Mouse (Mus musculus): ENCODE results near the gene Abr.

Gene Abr

GRCm38 (mm10) chr11:76415001-76415400 lies 207.1 kb downstream of the Abr start:
- ChIA-PET CTCF (interaction anchor here in 3 of 4 experiments (0.9 to 1.6 kb wide), 6 partner anchors 14 to 162 kb away, joined by 3 read pairs; partner anchors contain the start of gene Nxn (in 1 of the 3)), POLR2A (interaction anchor here in 3 of 4 experiments (0.7 to 2.4 kb wide), 9 partner anchors 9 to 172 kb away, joined by 3 to 6 read pairs (median 3); partner anchors contain the start of gene Timm22 (in 1 of the 3))

- POLR2A ChIA-PET, result interaction anchor here (0.6 to 2.4 kb wide), 14 partner anchors 12 to 405 kb away, joined by 3 to 6 read pairs (median 3); partner anchors contain the start of genes Dbil5 (in 1 of the 4) and Gemin4 (in 1 of the 4)
- CTCF ChIA-PET, result interaction anchor here (0.6 to 3.5 kb wide), 14 partner anchors 9 to 1853 kb away, joined by 3 to 11 read pairs (median 4); partner anchors contain the start of gene Nxn (in 1 of the 4)
Observed at GRCm38 (mm10) chr11:76413202-76413601, 208.9 kb downstream of the Abr start.

- CTCF ChIA-PET, result interaction anchor here (0.6 to 3.5 kb wide), 56 partner anchors 8 to 444 kb away, joined by 3 to 21 read pairs (median 3); partner anchors contain the start of genes Fam57a (in 2 of the 4), Vps53 (in 2 of the 4), Dbil5 (in 1 of the 4) and Gemin4 (in 1 of the 4)
- POLR2A ChIA-PET, result interaction anchor here in 3 of 4 experiments (0.5 to 2.1 kb wide), 16 partner anchors 9 to 168 kb away, joined by 3 to 6 read pairs (median 3); partner anchors contain the start of genes Glod4 (in 1 of the 3), Mrm3 (in 1 of the 3) and Nxn (in 1 of the 3)
Observed at GRCm38 (mm10) chr11:76410826-76411225, 211.3 kb downstream of the Abr start.

- ChIA-PET POLR2A (interaction anchor here (0.5 to 3.4 kb wide), 61 partner anchors 8 to 630 kb away, joined by 3 to 19 read pairs (median 3); partner anchors contain the start of genes Gemin4 (in 3 of the 4), Dbil5 (in 2 of the 4), Fam57a (in 1 of the 4) and Glod4 (in 1 of the 4)), CTCF (interaction anchor here (0.5 to 2.1 kb wide), 74 partner anchors 8 to 1501 kb away, joined by 3 to 42 read pairs (median 4); partner anchors contain the start of genes Nxn (in 2 of the 4), Dbil5 (in 1 of the 4), Fam57a (in 1 of the 4) and Gemin4 (in 1 of the 4))
Observed at GRCm38 (mm10) chr11:76406702-76407583, 215.2 kb downstream of the Abr start, which contains the start of gene Timm22. Timm22 (plus strand) TSS chr11:76406952.

- POLR2A ChIA-PET, result interaction anchor here in 3 of 4 experiments (0.7 to 3.4 kb wide), 14 partner anchors 9 to 227 kb away, joined by 3 to 19 read pairs (median 5); partner anchors contain the start of genes Fam57a (in 1 of the 3) and Vps53 (in 1 of the 3)
- CTCF ChIA-PET, result interaction anchor here (0.5 to 2.1 kb wide), 33 partner anchors 7 to 692 kb away, joined by 3 to 42 read pairs (median 5); partner anchors contain the start of genes Dbil5 (in 1 of the 4), Gemin4 (in 1 of the 4) and Nxn (in 1 of the 4)
Observed at GRCm38 (mm10) chr11:76405626-76406264, 216.4 kb downstream of the Abr start.

- POLR2A ChIA-PET, result no interaction called here
- CTCF ChIA-PET, result interaction anchor here in 1 of 4 experiments (2.1 kb wide), 1 partner anchor 132 kb away, joined by 15 read pairs; no protein-coding TSS in a partner anchor
Observed at GRCm38 (mm10) chr11:76405113-76405512, 217.0 kb downstream of the Abr start.

GRCm38 (mm10) chr11:76401398-76401797 lies 220.7 kb downstream of the Abr start:
- CTCF ChIA-PET, result interaction anchor here in 2 of 4 experiments (0.5 to 0.7 kb wide), 3 partner anchors 81 to 361 kb away, joined by 4 to 11 read pairs (median 7); no protein-coding TSS in a partner anchor
- POLR2A ChIA-PET, result no interaction called here

GRCm38 (mm10) chr11:76399587-76400330 lies 222.4 kb downstream of the Abr start:
- POLR2A ChIA-PET, result interaction anchor here (0.6 to 2.3 kb wide), 29 partner anchors 8 to 227 kb away, joined by 3 to 15 read pairs (median 4); partner anchors contain the start of genes Dbil5 (in 1 of the 4), Gemin4 (in 1 of the 4), Glod4 (in 1 of the 4) and Mrm3 (in 1 of the 4)

GRCm38 (mm10) chr11:76398798-76399586 lies 223.1 kb downstream of the Abr start, which contains the start of gene Nxn:
Nxn (minus strand) TSS chr11:76399140.
- POLR2A ChIA-PET, result interaction anchor here (0.6 to 2.3 kb wide), 36 partner anchors 8 to 226 kb away, joined by 3 to 15 read pairs (median 4); partner anchors contain the start of genes Dbil5 (in 1 of the 4), Gemin4 (in 1 of the 4), Glod4 (in 1 of the 4) and Mrm3 (in 1 of the 4)

More at GRCm38 (mm10) chr11:76399587-76400330, 222.4 kb downstream of the Abr start:
- CTCF ChIA-PET, result interaction anchor here (0.6 to 2.9 kb wide), 24 partner anchors 7 to 246 kb away, joined by 3 to 18 read pairs (median 4); partner anchors contain the start of gene Timm22 (in 1 of the 4)

GRCm38 (mm10) chr11:76398312-76398797 lies 223.8 kb downstream of the Abr start:
- CTCF ChIA-PET, result interaction anchor here (0.6 to 2.9 kb wide), 32 partner anchors 8 to 341 kb away, joined by 3 to 18 read pairs (median 3); partner anchors contain the start of gene Timm22 (in 2 of the 4)
- POLR2A ChIA-PET, result interaction anchor here in 3 of 4 experiments (0.6 to 2.3 kb wide), 31 partner anchors 8 to 1991 kb away, joined by 3 to 10 read pairs (median 4); partner anchors contain the start of genes Dbil5 (in 1 of the 3), Gemin4 (in 1 of the 3) and Timm22 (in 1 of the 3)

More at GRCm38 (mm10) chr11:76398798-76399586, 223.1 kb downstream of the Abr start, which contains the start of gene Nxn:
- CTCF ChIA-PET, result interaction anchor here (0.6 to 2.9 kb wide), 37 partner anchors 8 to 340 kb away, joined by 3 to 18 read pairs (median 4); partner anchors contain the start of gene Timm22 (in 2 of the 4)

- POLR2A ChIA-PET, result interaction anchor here in 3 of 4 experiments (0.6 to 2.3 kb wide), 15 partner anchors 8 to 1991 kb away, joined by 3 to 10 read pairs (median 5); partner anchors contain the start of gene Timm22 (in 1 of the 3)
- CTCF ChIA-PET, result interaction anchor here in 3 of 4 experiments (1.2 to 2.9 kb wide), 11 partner anchors 9 to 151 kb away, joined by 3 to 18 read pairs (median 6); partner anchors contain the start of gene Timm22 (in 2 of the 3)
Observed at GRCm38 (mm10) chr11:76397650-76398311, 224.3 kb downstream of the Abr start.

GRCm38 (mm10) chr11:76392996-76393395 lies 229.1 kb downstream of the Abr start:
- CTCF ChIA-PET, result interaction anchor here in 3 of 4 experiments (0.5 to 2.8 kb wide), 13 partner anchors 12 to 365 kb away, joined by 3 to 19 read pairs (median 3); partner anchors contain the start of genes Rflnb (in 1 of the 3) and Timm22 (in 1 of the 3)
- POLR2A ChIA-PET, result interaction anchor here (0.7 to 13.7 kb wide), 34 partner anchors 12 to 177 kb away, joined by 3 to 132 read pairs (median 4); partner anchors contain the start of genes Timm22 (in 2 of the 4), Dbil5 (in 1 of the 4), Gemin4 (in 1 of the 4) and Glod4 (in 1 of the 4)

GRCm38 (mm10) chr11:76392532-76392931 lies 229.6 kb downstream of the Abr start:
- POLR2A ChIA-PET, result interaction anchor here (0.7 to 13.7 kb wide), 32 partner anchors 12 to 175 kb away, joined by 3 to 132 read pairs (median 4); partner anchors contain the start of genes Timm22 (in 2 of the 4), Dbil5 (in 1 of the 4), Gemin4 (in 1 of the 4) and Glod4 (in 1 of the 4)
- CTCF ChIA-PET, result interaction anchor here (0.5 to 2.8 kb wide), 14 partner anchors 11 to 365 kb away, joined by 3 to 19 read pairs (median 4); partner anchors contain the start of genes Rflnb (in 1 of the 4) and Timm22 (in 1 of the 4)

GRCm38 (mm10) chr11:76388711-76389110 lies 233.4 kb downstream of the Abr start:
- ChIA-PET POLR2A (interaction anchor here (0.6 to 13.7 kb wide), 25 partner anchors 10 to 652 kb away, joined by 3 to 132 read pairs (median 4); partner anchors contain the start of genes Nxn (in 1 of the 4) and Timm22 (in 1 of the 4)), CTCF (interaction anchor here (0.6 to 6.1 kb wide), 24 partner anchors 10 to 1348 kb away, joined by 3 to 51 read pairs (median 6); partner anchors contain the start of genes Nxn (in 3 of the 4), Timm22 (in 3 of the 4), Glod4 (in 1 of the 4) and Mrm3 (in 1 of the 4))

All from embryonic stem cell, embryonic (primary cell).